Mouse (Mus musculus): ENCODE results near the gene Nfkbia. TPM values are rescaled to one million over a fixed set of nuclear protein-coding genes. Genes with fewer than 3 reads are reported as not detected.

Gene Nfkbia
- polyA plus RNA-seq, 1 experiment from 2014 or later = 51.4 TPM

DNA sequence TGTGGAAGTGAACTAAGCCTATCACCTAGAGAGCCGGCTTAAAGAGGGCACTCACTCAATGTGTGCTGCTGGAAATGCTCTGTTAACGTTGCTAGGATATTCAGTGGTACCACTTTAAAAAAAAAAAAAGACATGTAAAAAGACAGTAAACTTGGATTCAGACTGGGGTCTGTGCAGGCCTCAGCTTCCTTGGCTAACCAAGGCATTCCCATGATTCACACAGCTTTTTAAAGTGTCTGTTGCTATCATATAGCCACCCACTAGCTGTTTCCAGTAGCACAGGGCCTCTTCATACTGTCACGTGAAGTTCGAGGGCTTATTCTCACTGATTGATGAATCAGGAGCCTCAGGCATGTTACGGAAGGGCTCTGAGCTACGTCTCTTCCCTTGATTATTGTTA is 30.0 kb downstream of the Nfkbia start:
- H3K36me3 ChIP-seq = no peaks in the 10 kb centered on the region
- no peak overlapping the region for H3K4me3 ChIP-seq
- no peaks in the 10 kb centered on the region for H3K9me3 ChIP-seq
- no peaks in the 10 kb centered on the region for H3K27me3 ChIP-seq
- no peak overlapping the region for H3K27ac ChIP-seq (replicated peaks)
- no peak for ATAC-seq (ENCODE audit: low read depth)
- H3K4me1 ChIP-seq (replicated peaks) = peaks cover 38% of the 10 kb centered on the region
- H3K9ac ChIP-seq = no peak overlapping the region
- no peak overlapping the region for H3K4me2 ChIP-seq
- WGBS = 74% methylated on average over 6 of the region's 6 CpGs

DNA sequence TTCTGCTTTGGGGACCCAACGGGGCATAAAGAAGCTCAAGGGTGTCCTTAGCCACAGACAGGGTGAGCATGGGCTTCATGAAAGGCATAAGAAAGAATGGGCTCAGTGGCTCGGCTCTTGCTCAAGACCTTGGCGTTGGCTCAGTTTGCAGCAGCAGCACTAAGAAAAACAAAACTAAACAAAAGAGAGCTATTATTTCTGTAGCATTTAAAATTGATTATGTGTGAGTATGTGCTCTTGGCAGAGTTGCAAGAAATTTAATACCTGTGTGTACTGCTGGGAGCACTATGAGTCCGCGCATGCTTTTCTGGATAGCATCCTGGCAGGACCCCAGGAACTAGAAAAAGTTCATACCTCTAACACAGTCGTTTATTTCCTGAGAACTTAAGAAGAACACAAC is 30.7 kb downstream of the Nfkbia start:
- Histone ChIP-seq H3K9ac (no peak overlapping the region), H3K36me3 (no peaks in the 10 kb centered on the region), H3K4me3 (no peak overlapping the region), H3K4me2 (no peak overlapping the region), H3K4me1 (replicated peaks) (peaks cover 34% of the 10 kb centered on the region), H3K27me3 (no peaks in the 10 kb centered on the region), H3K9me3 (no peaks in the 10 kb centered on the region), H3K27ac (replicated peaks) (no peak overlapping the region)
- no peak for ATAC-seq (ENCODE audit: low read depth)
- WGBS = 77% methylated on average over 6 of the region's 6 CpGs

DNA sequence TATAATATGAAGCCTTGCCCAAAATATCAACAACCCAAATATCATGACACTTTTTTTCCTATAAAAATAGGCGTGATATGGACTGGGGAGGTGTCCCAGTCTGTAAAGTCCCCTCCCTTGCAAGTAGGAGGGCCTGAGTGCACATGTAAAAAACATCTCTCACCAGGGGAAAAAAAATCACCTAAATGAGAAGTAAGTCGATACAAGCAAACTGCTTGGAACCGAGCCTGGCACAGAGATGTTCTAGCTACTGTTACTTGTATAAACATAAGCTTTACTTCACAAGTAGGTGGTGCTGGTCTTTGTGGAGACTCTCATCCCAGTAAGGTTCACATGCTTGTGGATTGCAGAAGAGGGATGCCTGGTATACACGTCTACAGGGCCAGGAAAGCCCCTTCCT is 31.5 kb downstream of the Nfkbia start:
- Histone ChIP-seq H3K4me3 (no peak overlapping the region), H3K9ac (no peak overlapping the region), H3K27me3 (no peaks in the 10 kb centered on the region), H3K4me1 (replicated peaks) (peaks cover 25% of the 10 kb centered on the region), H3K36me3 (no peaks in the 10 kb centered on the region), H3K9me3 (no peaks in the 10 kb centered on the region), H3K4me2 (no peak overlapping the region), H3K27ac (replicated peaks) (no peak overlapping the region)
- no peak for ATAC-seq (ENCODE audit: low read depth)
- 77% methylated on average over 4 of the region's 4 CpGs for WGBS

DNA sequence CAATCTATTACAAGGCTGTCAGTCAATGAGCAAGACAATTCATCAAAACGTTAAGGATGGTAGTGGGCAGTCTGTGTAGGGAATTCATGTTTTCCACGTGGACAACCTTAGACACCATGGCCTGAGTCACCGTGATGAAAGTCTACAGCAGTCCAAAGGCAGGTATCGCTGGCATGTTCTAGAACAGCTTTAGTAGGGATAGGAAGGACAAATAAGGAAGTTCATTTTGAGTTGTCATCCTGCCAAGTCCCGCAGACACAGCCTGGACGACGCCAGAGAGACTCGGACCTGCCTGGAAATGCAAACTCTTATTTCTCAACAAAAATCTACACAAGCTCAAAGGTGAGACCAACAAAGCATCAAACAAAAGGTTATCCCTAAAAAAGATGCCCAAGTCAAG is 32.7 kb downstream of the Nfkbia start:
- H3K4me3 ChIP-seq = no peak overlapping the region
- H3K9ac ChIP-seq = no peak overlapping the region
- H3K4me1 ChIP-seq (replicated peaks) = peaks cover 14% of the 10 kb centered on the region
- no peaks in the 10 kb centered on the region for H3K27me3 ChIP-seq
- no peaks in the 10 kb centered on the region for H3K9me3 ChIP-seq
- WGBS = 90% methylated on average over 8 of the region's 8 CpGs
- no peak overlapping the region for H3K27ac ChIP-seq (replicated peaks)
- H3K36me3 ChIP-seq = no peaks in the 10 kb centered on the region
- H3K4me2 ChIP-seq = no peak overlapping the region
- no peak for ATAC-seq (ENCODE audit: low read depth)

DNA sequence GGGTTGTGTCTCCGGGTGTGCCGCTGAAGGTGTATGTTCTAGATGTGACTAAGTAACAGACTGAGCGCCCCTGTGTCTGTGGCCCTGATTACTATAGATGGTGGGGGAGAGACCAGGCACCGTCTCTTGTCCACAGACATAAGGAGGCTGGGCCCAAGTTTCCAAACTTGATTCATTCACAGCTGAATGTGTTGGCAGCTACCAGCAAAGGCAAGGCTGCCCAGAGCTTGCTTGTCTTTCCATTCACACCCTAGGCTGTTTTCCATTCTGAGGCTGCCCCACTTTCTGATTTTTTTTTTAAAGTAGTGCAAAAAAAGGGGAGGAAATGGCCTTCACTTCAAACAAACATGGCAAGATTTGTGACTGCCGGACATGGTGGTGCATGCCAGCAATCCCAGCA is 35.6 kb downstream of the Nfkbia start:
- no peaks in the 10 kb centered on the region for H3K27me3 ChIP-seq
- no peak overlapping the region for H3K4me2 ChIP-seq
- no peak overlapping the region for H3K9ac ChIP-seq
- H3K4me3 ChIP-seq = no peak overlapping the region
- no peaks in the 10 kb centered on the region for H3K9me3 ChIP-seq
- H3K4me1 ChIP-seq (replicated peaks) = no peaks in the 10 kb centered on the region; the same call in none of the 2 replicates
- no peak for ATAC-seq (ENCODE audit: low read depth)
- WGBS = 90% methylated on average over 5 of the region's 5 CpGs
- H3K36me3 ChIP-seq = no peaks in the 10 kb centered on the region
- no peak overlapping the region for H3K27ac ChIP-seq (replicated peaks)

DNA sequence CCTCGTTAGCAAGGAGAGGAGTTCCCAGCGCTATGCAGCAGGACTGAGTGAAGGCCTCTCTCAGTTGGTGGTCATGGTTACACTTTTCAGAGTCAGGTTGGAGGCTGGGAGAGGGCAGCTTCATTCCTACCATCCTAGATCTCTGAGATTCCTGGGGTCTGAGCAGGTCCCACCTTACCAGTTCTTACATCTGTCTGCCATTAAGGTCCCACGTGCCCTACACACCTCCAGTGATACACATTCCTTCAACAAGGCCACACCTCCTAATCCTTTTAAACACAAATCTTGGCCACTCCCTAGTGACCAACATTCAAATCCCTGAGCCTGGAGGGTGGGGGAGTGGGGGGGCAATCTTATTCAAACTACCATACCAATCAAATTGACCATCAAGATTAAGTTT is 36.3 kb downstream of the Nfkbia start:
- Histone ChIP-seq H3K4me3 (no peak overlapping the region), H3K4me1 (replicated peaks) (no peaks in the 10 kb centered on the region; the same call in 1 of the 2 replicates), H3K27ac (replicated peaks) (no peak overlapping the region), H3K9ac (no peak overlapping the region), H3K4me2 (no peak overlapping the region), H3K27me3 (no peaks in the 10 kb centered on the region), H3K9me3 (no peaks in the 10 kb centered on the region), H3K36me3 (no peaks in the 10 kb centered on the region)
- ATAC-seq (ENCODE audit: low read depth) = no peak
- 75% methylated on average over 3 of the region's 3 CpGs for WGBS

DNA sequence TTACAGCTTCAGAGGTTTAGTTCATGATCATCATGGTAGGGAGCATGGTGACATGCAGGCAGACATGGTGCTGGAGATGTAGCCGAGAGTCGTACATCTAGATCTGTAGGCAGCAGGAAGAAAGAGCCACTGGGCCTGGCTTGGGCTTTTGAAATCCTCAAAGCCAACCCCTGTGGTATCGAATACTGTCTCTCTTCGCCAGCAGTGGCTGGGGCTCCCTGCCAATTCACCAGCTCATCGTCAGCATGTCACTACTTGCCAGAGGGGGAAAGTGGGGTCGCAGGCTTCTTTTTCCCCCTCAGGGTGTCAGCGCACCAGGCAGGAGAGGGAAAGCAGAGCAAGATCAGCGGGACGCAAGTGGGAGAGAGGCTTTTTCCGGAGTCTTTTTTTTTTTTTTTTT is 37.2 kb downstream of the Nfkbia start:
- H3K9ac ChIP-seq = no peak overlapping the region
- no peak overlapping the region for H3K4me2 ChIP-seq
- WGBS = 82% methylated on average over 10 of the region's 10 CpGs
- no peaks in the 10 kb centered on the region for H3K36me3 ChIP-seq
- no peaks in the 10 kb centered on the region for H3K9me3 ChIP-seq
- H3K4me3 ChIP-seq = no peak overlapping the region
- H3K4me1 ChIP-seq (replicated peaks) = peaks cover 3% of the 10 kb centered on the region; the same call in 1 of the 2 replicates
- no peaks in the 10 kb centered on the region for H3K27me3 ChIP-seq
- no peak for ATAC-seq (ENCODE audit: low read depth)
- no peak overlapping the region for H3K27ac ChIP-seq (replicated peaks)

DNA sequence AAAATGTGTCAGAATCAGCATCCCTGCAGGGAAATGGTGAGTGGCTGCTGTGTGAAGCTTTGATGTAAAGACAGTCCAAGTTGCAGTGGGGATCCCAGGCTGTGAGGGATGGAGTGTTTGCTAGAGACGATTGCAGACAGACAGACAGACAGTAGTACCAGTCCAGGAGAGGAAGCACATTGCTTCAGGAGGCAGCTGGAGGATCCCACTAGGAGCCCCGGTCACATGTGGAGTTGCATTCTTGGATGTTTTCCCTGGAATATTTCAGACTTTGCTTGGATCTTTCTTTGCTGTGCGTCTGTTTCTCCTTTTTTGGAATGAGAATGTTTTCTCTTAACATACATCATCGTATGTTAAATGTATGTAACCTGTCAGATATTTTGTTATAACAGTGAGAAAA is 38.5 kb downstream of the Nfkbia start:
- no peak for ATAC-seq (ENCODE audit: low read depth)
- H3K27me3 ChIP-seq = no peaks in the 10 kb centered on the region
- 79% methylated on average over 4 of the region's 4 CpGs for whole genome bisulfite sequencing
- H3K4me1 ChIP-seq (replicated peaks) = peaks cover 5% of the 10 kb centered on the region; the same call in 1 of the 2 replicates
- no peak overlapping the region for H3K9ac ChIP-seq
- no peaks in the 10 kb centered on the region for H3K9me3 ChIP-seq
- H3K27ac ChIP-seq (replicated peaks) = no peak overlapping the region
- no peaks in the 10 kb centered on the region for H3K36me3 ChIP-seq
- H3K4me3 ChIP-seq = no peak overlapping the region
- H3K4me2 ChIP-seq = no peak overlapping the region

DNA sequence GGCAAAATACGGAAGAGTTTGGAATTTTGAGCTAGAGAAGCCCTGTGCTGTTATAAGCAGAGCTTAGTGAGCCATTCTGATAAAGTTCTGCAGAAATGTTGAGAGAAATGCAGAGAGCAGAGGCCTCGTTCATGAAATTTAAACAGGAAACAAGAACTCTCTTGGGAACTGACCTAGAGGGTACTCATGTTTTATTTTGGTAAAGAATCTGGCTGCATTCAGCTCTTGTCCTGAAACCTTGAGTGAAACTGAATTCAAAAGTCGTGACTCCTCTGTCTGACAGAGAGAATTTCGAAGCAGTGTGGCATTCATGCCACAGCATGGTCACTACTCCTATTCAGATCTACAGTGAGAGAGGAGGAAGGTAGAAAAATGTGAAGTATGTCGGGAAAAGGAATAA is 39.6 kb downstream of the Nfkbia start:
- Histone ChIP-seq H3K9me3 (no peaks in the 10 kb centered on the region), H3K36me3 (no peaks in the 10 kb centered on the region), H3K4me1 (replicated peaks) (peaks cover 5% of the 10 kb centered on the region; the same call in 1 of the 2 replicates), H3K27me3 (no peaks in the 10 kb centered on the region), H3K4me2 (no peak overlapping the region), H3K27ac (replicated peaks) (no peak overlapping the region), H3K9ac (no peak overlapping the region), H3K4me3 (no peak overlapping the region)
- ATAC-seq (ENCODE audit: low read depth) = no peak
- 56% methylated on average over 5 of the region's 5 CpGs for WGBS

DNA sequence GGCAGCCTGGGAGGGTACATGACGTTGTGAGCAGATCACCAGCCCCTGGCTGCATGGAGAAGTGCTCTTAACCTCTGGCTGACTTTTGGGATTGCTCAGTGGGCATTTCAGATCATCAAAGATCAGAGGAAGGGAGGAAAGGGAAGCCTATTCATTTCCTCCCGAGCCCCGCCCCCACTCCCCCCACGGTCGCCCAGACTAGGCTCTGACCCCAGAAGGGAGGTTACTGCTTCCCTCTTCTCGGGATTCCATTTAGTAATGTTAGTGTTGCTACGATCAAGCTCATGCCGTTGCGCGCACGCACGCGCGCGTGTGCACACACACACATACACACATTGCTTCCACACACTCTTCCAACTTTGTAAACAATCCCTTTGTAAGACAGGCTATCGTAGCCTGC is 42.0 kb downstream of the Nfkbia start:
- no peak for ATAC-seq (ENCODE audit: low read depth)

DNA sequence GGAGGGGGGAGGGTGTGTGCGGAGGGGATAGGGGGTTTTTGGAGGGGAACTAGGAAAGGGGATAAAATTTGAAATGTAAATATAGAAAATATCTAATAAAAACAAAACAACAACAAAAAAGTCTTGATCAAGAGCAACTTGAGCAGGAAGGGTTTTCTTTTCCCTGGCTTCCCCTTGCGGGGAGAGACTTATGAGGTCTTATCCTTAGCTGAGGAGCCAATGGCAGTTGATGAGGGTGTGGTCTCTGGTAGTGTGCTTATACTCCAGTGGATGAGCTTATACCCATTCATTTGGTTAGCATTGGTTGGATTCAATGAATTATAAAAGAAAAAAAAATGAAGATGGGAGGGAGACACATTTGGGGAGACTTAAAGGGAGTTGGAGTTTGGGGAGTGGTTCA is 43.4 kb downstream of the Nfkbia start:
- H3K9ac ChIP-seq = no peak overlapping the region
- no peak overlapping the region for H3K4me3 ChIP-seq
- H3K27me3 ChIP-seq = no peaks in the 10 kb centered on the region
- H3K4me2 ChIP-seq = no peak overlapping the region
- no peak overlapping the region for H3K27ac ChIP-seq (replicated peaks)
- ATAC-seq (ENCODE audit: low read depth) = no peak
- peaks cover 24% of the 10 kb centered on the region for H3K4me1 ChIP-seq (replicated peaks)
- WGBS = 98% methylated on average over 2 of the region's 2 CpGs
- no peaks in the 10 kb centered on the region for H3K9me3 ChIP-seq
- H3K36me3 ChIP-seq = no peaks in the 10 kb centered on the region

More for the DNA sequence above, 42.0 kb downstream of the Nfkbia start:
- Histone ChIP-seq H3K27ac (replicated peaks) (no peak overlapping the region), H3K9ac (no peak overlapping the region), H3K36me3 (no peaks in the 10 kb centered on the region), H3K4me1 (replicated peaks) (peaks cover 24% of the 10 kb centered on the region), H3K27me3 (no peaks in the 10 kb centered on the region), H3K4me2 (0 out of 2 replicates have a peak overlapping the region, but pooled peaks have one; percentile 20), H3K9me3 (no peaks in the 10 kb centered on the region), H3K4me3 (no peak overlapping the region)
- WGBS = 60% methylated on average over 16 of the region's 16 CpGs

DNA sequence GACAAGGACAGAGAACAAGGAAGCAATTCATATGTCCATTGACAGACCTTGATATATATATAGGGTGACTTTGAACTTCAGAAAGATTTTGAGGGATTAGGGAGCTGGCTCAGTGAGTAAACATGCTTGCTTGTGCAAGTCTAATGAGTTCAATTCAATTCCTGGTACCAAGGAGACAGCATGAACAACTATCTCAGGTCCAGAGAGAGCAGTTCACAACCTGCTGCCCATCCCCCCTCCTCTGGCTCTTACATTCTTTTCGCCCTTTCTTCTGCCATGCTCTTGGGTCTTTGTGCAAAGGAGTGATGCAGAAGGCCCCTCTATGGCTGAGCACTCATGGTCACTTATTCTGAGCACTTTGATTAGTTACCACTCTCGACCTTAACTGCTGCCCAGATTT is 44.0 kb downstream of the Nfkbia start:
- ATAC-seq (ENCODE audit: low read depth) = no peak
- no peak overlapping the region for H3K4me3 ChIP-seq
- 66% methylated on average over 2 of the region's 2 CpGs for WGBS
- H3K9me3 ChIP-seq = no peaks in the 10 kb centered on the region
- no peak overlapping the region for H3K9ac ChIP-seq
- no peak overlapping the region for H3K27ac ChIP-seq (replicated peaks)
- H3K27me3 ChIP-seq = no peaks in the 10 kb centered on the region
- H3K4me1 ChIP-seq (replicated peaks) = peaks cover 28% of the 10 kb centered on the region
- no peak overlapping the region for H3K4me2 ChIP-seq
- H3K36me3 ChIP-seq = no peaks in the 10 kb centered on the region

DNA sequence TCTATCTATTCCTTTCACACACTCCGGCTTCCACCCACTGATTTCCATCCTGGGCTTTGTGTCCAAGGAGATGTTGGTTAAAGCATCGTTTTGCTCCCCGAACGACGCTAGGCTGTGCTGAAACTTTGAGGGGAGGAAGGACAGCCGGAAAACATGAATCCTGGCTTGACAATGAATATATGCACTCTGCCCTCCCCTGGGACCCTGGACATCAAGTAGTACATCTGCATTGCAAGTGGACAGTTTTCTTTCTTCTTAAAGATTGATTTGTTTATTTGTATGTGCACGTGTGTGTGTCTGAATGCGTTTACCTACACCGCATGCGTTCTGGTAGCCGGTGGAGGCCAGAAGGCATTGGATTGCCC is 45.1 kb downstream of the Nfkbia start:
- Histone ChIP-seq H3K4me2 (no peak overlapping the region), H3K4me3 (no peak overlapping the region), H3K27me3 (no peaks in the 10 kb centered on the region), H3K9ac (no peak overlapping the region), H3K9me3 (no peaks in the 10 kb centered on the region), H3K4me1 (replicated peaks) (peaks cover 36% of the 10 kb centered on the region), H3K36me3 (no peaks in the 10 kb centered on the region), H3K27ac (replicated peaks) (peak overlapping the region; percentile 89)
- WGBS = 78% methylated on average over 11 of the region's 11 CpGs
- no peak for ATAC-seq (ENCODE audit: low read depth)
